Comparison of ENCODE assay signal across 20 mouse cellular contexts in the genomic region with DNA sequence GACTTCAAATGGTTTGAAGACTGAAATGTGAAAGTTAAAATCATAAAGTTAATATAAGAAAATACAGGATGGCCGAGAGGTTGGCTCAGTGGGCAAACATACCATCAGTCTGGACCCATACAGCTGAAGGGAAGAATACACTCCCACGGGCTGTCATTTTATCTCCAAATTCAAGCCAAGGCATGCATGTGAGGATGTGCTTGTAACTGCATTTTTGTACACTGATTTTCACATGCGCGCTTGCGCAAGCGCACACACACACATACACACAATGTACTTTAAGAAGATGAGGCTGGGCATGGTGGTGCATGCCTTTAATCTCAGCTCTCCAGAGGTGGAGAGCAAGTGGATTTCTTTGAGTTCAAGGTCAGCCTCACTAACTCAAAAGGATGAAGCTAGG. TPM values are rescaled to one million over a fixed set of nuclear protein-coding genes. Genes with fewer than 3 reads are reported as not detected.
DNase-seq lines count a peak whose midpoint lies in the region; ATAC-seq and TF ChIP-seq lines count a peak whose summit lies in the region.
"Had no signal": no experiment of that assay in that cellular context is flagged by ENCODE, and none has a peak within 500 bp of the region (broad histone marks: within the 10 kb centered on the region; RNA-seq: fewer than 3 reads in every experiment).

No protein-coding gene starts in this region.

- no peak for DNase-seq in intestine, embryonic 14.5 days (ENCODE audit: low spot score)
- no peak for DNase-seq in liver, postnatal 0 days
- no peak for DNase-seq in heart, embryonic 10.5 days (ENCODE audit: low spot score)
- DNase-seq in gastrocnemius, postnatal 36 days: no peak
- DNase-seq: adrenal gland, postnatal 36 days; cerebellum, adult 9-10 months; gastrocnemius, postnatal 25 days; heart, postnatal 10 days; thymus, postnatal 36 days had no signal

- no peak for TF ChIP-seq CTCF in intestine, postnatal 0 days (IDR thresholded peaks at IDR 0.05; ENCODE audit: low read depth)
- no peak for TF ChIP-seq CTCF in liver, postnatal 0 days (IDR thresholded peaks at IDR 0.05; ENCODE audit: low read depth)

- H3K27ac ChIP-seq in intestine, embryonic 14.5 days (ENCODE audit: low read depth): peak overlapping the region; percentile 44; the same call in 1 of the 2 replicates
- H3K27ac ChIP-seq in intestine, postnatal 0 days (ENCODE audit: low read depth, low read length): no peak overlapping the region; the same call in 1 of the 2 replicates
- 0 out of 2 replicates have a peak overlapping the region, but pooled peaks have one; percentile 3 for H3K27ac ChIP-seq in liver, embryonic 15.5 days (replicated peaks)
- no peak overlapping the region for H3K27ac ChIP-seq in liver, postnatal 0 days (ENCODE audit: low read depth)
- no peak overlapping the region for H3K27ac ChIP-seq in intestine, embryonic 15.5 days
- no peak overlapping the region for H3K27ac ChIP-seq in heart, embryonic 10.5 days
- H3K27ac ChIP-seq: forebrain, embryonic 12.5 days; hindbrain, embryonic 10.5 days; limb, embryonic 13.5 days; midbrain, embryonic 13.5 days had no signal

- H3K36me3 ChIP-seq in intestine, embryonic 14.5 days (ENCODE audit: control insufficient read depth, insufficient read depth, low read length): peaks cover 37% of the 10 kb centered on the region
- peaks cover 22% of the 10 kb centered on the region for H3K36me3 ChIP-seq in intestine, postnatal 0 days (ENCODE audit: control insufficient read depth, insufficient read depth)
- H3K36me3 ChIP-seq in liver, embryonic 15.5 days (replicated peaks): peaks cover 36% of the 10 kb centered on the region
- H3K36me3 ChIP-seq in liver, postnatal 0 days (replicated peaks; ENCODE audit: insufficient read depth, low read length): peaks cover 33% of the 10 kb centered on the region
- H3K36me3 ChIP-seq in intestine, embryonic 15.5 days: peaks cover 21% of the 10 kb centered on the region
- H3K36me3 ChIP-seq in heart, embryonic 10.5 days: peaks cover 35% of the 10 kb centered on the region

- H3K4me3 ChIP-seq in intestine, embryonic 14.5 days (ENCODE audit: low read depth, low read length): no peak overlapping the region
- H3K4me3 ChIP-seq in intestine, postnatal 0 days (ENCODE audit: low read depth, low read length): no peak overlapping the region
- no peak overlapping the region for H3K4me3 ChIP-seq in liver, embryonic 15.5 days (replicated peaks)
- no peak overlapping the region for H3K4me3 ChIP-seq in liver, postnatal 0 days (ENCODE audit: low read depth, low read length)
- no peak overlapping the region for H3K4me3 ChIP-seq in intestine, embryonic 15.5 days (replicated peaks)
- no peak overlapping the region for H3K4me3 ChIP-seq in heart, embryonic 10.5 days
- H3K4me3 ChIP-seq: forebrain, embryonic 12.5 days; heart, embryonic 12.5 days; hindbrain, embryonic 10.5 days; limb, embryonic 13.5 days; megakaryocyte, embryonic 14.5 days; midbrain, embryonic 13.5 days had no signal

- no peaks in the 10 kb centered on the region for H3K27me3 ChIP-seq in intestine, embryonic 14.5 days (replicated peaks; ENCODE audit: control insufficient read depth, insufficient read depth, low read length)
- H3K27me3 ChIP-seq in intestine, postnatal 0 days (replicated peaks; ENCODE audit: control insufficient read depth, insufficient read depth, low read length): no peaks in the 10 kb centered on the region
- H3K27me3 ChIP-seq in liver, embryonic 15.5 days: no peaks in the 10 kb centered on the region
- no peaks in the 10 kb centered on the region for H3K27me3 ChIP-seq in liver, postnatal 0 days (ENCODE audit: insufficient read depth, low read length)
- H3K27me3 ChIP-seq in intestine, embryonic 15.5 days (replicated peaks): no peaks in the 10 kb centered on the region
- no peaks in the 10 kb centered on the region for H3K27me3 ChIP-seq in heart, embryonic 10.5 days (ENCODE audit: insufficient read depth, poor library complexity, severe bottlenecking)
- H3K27me3 ChIP-seq: forebrain, embryonic 12.5 days; heart, embryonic 12.5 days; limb, embryonic 13.5 days; megakaryocyte, embryonic 14.5 days; midbrain, embryonic 13.5 days had no signal

- H3K4me1 ChIP-seq in intestine, embryonic 14.5 days (replicated peaks; ENCODE audit: control insufficient read depth, insufficient read depth, low read length): no peaks in the 10 kb centered on the region
- no peaks in the 10 kb centered on the region for H3K4me1 ChIP-seq in intestine, postnatal 0 days (replicated peaks; ENCODE audit: control insufficient read depth, insufficient read depth, low read length)
- no peaks in the 10 kb centered on the region for H3K4me1 ChIP-seq in liver, embryonic 15.5 days (replicated peaks)
- H3K4me1 ChIP-seq in liver, postnatal 0 days (ENCODE audit: insufficient read depth): no peaks in the 10 kb centered on the region
- H3K4me1 ChIP-seq in intestine, embryonic 15.5 days (replicated peaks): no peaks in the 10 kb centered on the region
- no peaks in the 10 kb centered on the region for H3K4me1 ChIP-seq in heart, embryonic 10.5 days
- H3K4me1 ChIP-seq: forebrain, embryonic 12.5 days; heart, embryonic 12.5 days; hindbrain, embryonic 10.5 days; limb, embryonic 13.5 days; midbrain, embryonic 13.5 days had no signal

- no peak overlapping the region for H3K4me2 ChIP-seq in intestine, embryonic 14.5 days (ENCODE audit: low read length)
- H3K4me2 ChIP-seq in intestine, postnatal 0 days (replicated peaks; ENCODE audit: low read depth): no peak overlapping the region
- no peak overlapping the region for H3K4me2 ChIP-seq in liver, embryonic 15.5 days
- H3K4me2 ChIP-seq in liver, postnatal 0 days (ENCODE audit: low read depth, low read length): no peak overlapping the region
- no peak overlapping the region for H3K4me2 ChIP-seq in intestine, embryonic 15.5 days (replicated peaks)
- H3K4me2 ChIP-seq: forebrain, embryonic 12.5 days; heart, embryonic 12.5 days; limb, embryonic 13.5 days; midbrain, embryonic 13.5 days had no signal

- TF ChIP-seq EP300 in liver, postnatal 0 days (IDR thresholded peaks at IDR 0.05; ENCODE audit: low read depth): no peak

- WGBS in intestine, embryonic 14.5 days: 89% methylated on average over 6 of the region's 6 CpGs
- WGBS in intestine, postnatal 0 days: 88% methylated on average over 6 of the region's 6 CpGs
- 82% methylated on average over 6 of the region's 6 CpGs for WGBS in liver, embryonic 15.5 days (ENCODE audit: insufficient replicate concordance)
- 91% methylated on average over 6 of the region's 6 CpGs for WGBS in liver, postnatal 0 days (ENCODE audit: insufficient replicate concordance)
- WGBS in intestine, embryonic 15.5 days: 82% methylated on average over 6 of the region's 6 CpGs
- 90% methylated on average over 6 of the region's 6 CpGs for WGBS in heart, embryonic 10.5 days

- no peak for ATAC-seq in intestine, embryonic 14.5 days (replicated peaks; ENCODE audit: low FRiP score, low TSS enrichment, low read depth)
- ATAC-seq in intestine, postnatal 0 days: no peak
- ATAC-seq in liver, embryonic 15.5 days (ENCODE audit: insufficient read depth): no peak
- ATAC-seq in liver, postnatal 0 days: no peak
- peak; percentile 45; the same call in 1 of the 2 replicates for ATAC-seq in intestine, embryonic 15.5 days
- ATAC-seq: CD4-positive, CD25-positive, alpha-beta regulatory T cell, adult 4 months; hindbrain, embryonic 16.5 days; midbrain, embryonic 13.5 days had no signal

- intact Hi-C loops in gastrocnemius, postnatal 36 days (cut with DNase I): no loop called here

- H3K9me3 ChIP-seq in intestine, embryonic 14.5 days (ENCODE audit: control insufficient read depth, low read length): no peaks in the 10 kb centered on the region
- H3K9me3 ChIP-seq in intestine, postnatal 0 days (ENCODE audit: control insufficient read depth): no peaks in the 10 kb centered on the region
- H3K9me3 ChIP-seq in liver, embryonic 15.5 days (replicated peaks): no peaks in the 10 kb centered on the region
- H3K9me3 ChIP-seq in liver, postnatal 0 days (ENCODE audit: low read length): no peaks in the 10 kb centered on the region
- no peaks in the 10 kb centered on the region for H3K9me3 ChIP-seq in intestine, embryonic 15.5 days
- H3K9me3 ChIP-seq in heart, embryonic 10.5 days: no peaks in the 10 kb centered on the region
- H3K9me3 ChIP-seq: forebrain, embryonic 12.5 days; heart, embryonic 12.5 days; hindbrain, embryonic 10.5 days; limb, embryonic 13.5 days; megakaryocyte, embryonic 14.5 days; midbrain, embryonic 13.5 days had no signal

- H3K9ac ChIP-seq in intestine, embryonic 14.5 days (ENCODE audit: low read length): no peak overlapping the region
- H3K9ac ChIP-seq in intestine, postnatal 0 days (ENCODE audit: low read depth, low read length): no peak overlapping the region
- H3K9ac ChIP-seq in liver, embryonic 15.5 days: no peak overlapping the region
- H3K9ac ChIP-seq in liver, postnatal 0 days (replicated peaks): no peak overlapping the region
- no peak overlapping the region for H3K9ac ChIP-seq in intestine, embryonic 15.5 days
- H3K9ac ChIP-seq: forebrain, embryonic 12.5 days; heart, embryonic 12.5 days; midbrain, embryonic 13.5 days had no signal

RNA-seq across cellular contexts. Expression of a gene that starts 8.2 kb away (rescaled TPM):
- 11.4 and 16.2 TPM in 2 replicates for polyA plus RNA-seq in intestine, embryonic 14.5 days (2014; fragmentation: Nextera tagmentation; extraction: Ambion mirVana)
- polyA plus RNA-seq in intestine, postnatal 0 days (2015; fragmentation: Nextera tagmentation; extraction: Ambion mirVana): 8.8 and 9.5 TPM in 2 replicates
- polyA plus RNA-seq in liver, embryonic 15.5 days (2015; fragmentation: Nextera tagmentation; extraction: Ambion mirVana): 10.7 and 11.2 TPM in 2 replicates
- 8.0 and 10.1 TPM in 2 replicates for polyA plus RNA-seq in liver, postnatal 0 days (2015; fragmentation: Nextera tagmentation; extraction: Ambion mirVana)
- 18.9 and 21.3 TPM in 2 replicates for polyA plus RNA-seq in intestine, embryonic 15.5 days (2015; fragmentation: Nextera tagmentation; extraction: Ambion mirVana)
- 16.2 and 22.5 TPM in 2 replicates for polyA plus RNA-seq in heart, embryonic 10.5 days (2016; fragmentation: Nextera tagmentation; extraction: Ambion mirVana)
- 1 to 10 TPM; 2.5 to 3.5 TPM for total RNA-seq in gastrocnemius, postnatal 36 days (2021)

RNA-seq across cellular contexts. Expression of a gene that starts 33.3 kb away (rescaled TPM):
- 21.5 and 22.4 TPM in 2 replicates for polyA plus RNA-seq in intestine, embryonic 14.5 days (2014; fragmentation: Nextera tagmentation; extraction: Ambion mirVana)
- polyA plus RNA-seq in intestine, postnatal 0 days (2015; fragmentation: Nextera tagmentation; extraction: Ambion mirVana): 16.7 and 17.5 TPM in 2 replicates
- 8.0 and 8.6 TPM in 2 replicates for polyA plus RNA-seq in liver, embryonic 15.5 days (2015; fragmentation: Nextera tagmentation; extraction: Ambion mirVana)
- polyA plus RNA-seq in liver, postnatal 0 days (2015; fragmentation: Nextera tagmentation; extraction: Ambion mirVana): 6.2 and 7.7 TPM in 2 replicates
- 17.4 and 17.6 TPM in 2 replicates for polyA plus RNA-seq in intestine, embryonic 15.5 days (2015; fragmentation: Nextera tagmentation; extraction: Ambion mirVana)
- polyA plus RNA-seq in heart, embryonic 10.5 days (2016; fragmentation: Nextera tagmentation; extraction: Ambion mirVana): 19.2 and 22.3 TPM in 2 replicates
- 10 to 100 TPM; 10.6 to 11.4 TPM for total RNA-seq in gastrocnemius, postnatal 36 days (2021)

RNA-seq across cellular contexts. Expression of a gene that starts 54.7 kb away (rescaled TPM):
- 6.9 and 7.3 TPM in 2 replicates for polyA plus RNA-seq in intestine, embryonic 14.5 days (2014; fragmentation: Nextera tagmentation; extraction: Ambion mirVana)
- polyA plus RNA-seq in intestine, postnatal 0 days (2015; fragmentation: Nextera tagmentation; extraction: Ambion mirVana): 17.2 and 18.0 TPM in 2 replicates
- 7.4 and 7.8 TPM in 2 replicates for polyA plus RNA-seq in liver, embryonic 15.5 days (2015; fragmentation: Nextera tagmentation; extraction: Ambion mirVana)
- 7.3 and 8.7 TPM in 2 replicates for polyA plus RNA-seq in liver, postnatal 0 days (2015; fragmentation: Nextera tagmentation; extraction: Ambion mirVana)
- polyA plus RNA-seq in intestine, embryonic 15.5 days (2015; fragmentation: Nextera tagmentation; extraction: Ambion mirVana): 10.8 and 11.2 TPM in 2 replicates
- 9.6 and 10.1 TPM in 2 replicates for polyA plus RNA-seq in heart, embryonic 10.5 days (2016; fragmentation: Nextera tagmentation; extraction: Ambion mirVana)
- 1 to 10 TPM; 2.1 to 2.7 TPM for total RNA-seq in gastrocnemius, postnatal 36 days (2021)

Comparison
In these comparisons a context has a peak if more than half of its experiments do, and no peak if none do; other contexts are left out.
1. H3K27ac ChIP-seq: peak in intestine, embryonic 14.5 days (single experiment) and liver, embryonic 15.5 days (single experiment); none in intestine, postnatal 0 days (single experiment), liver, postnatal 0 days (single experiment), intestine, embryonic 15.5 days (single experiment) and heart, embryonic 10.5 days (single experiment).